Mouse (Mus musculus) ES-Bruce4 (cell line): ENCODE results near the gene Tdrd3. TPM values are rescaled to one million over a fixed set of nuclear protein-coding genes. Genes with fewer than 3 reads are reported as not detected.
A peak's percentile ranks its signal among the peaks of the same experiment; 100 is the strongest.

Experiments used
- H3K27ac ChIP-seq: 2 replicates; pipeline ENCODE4 v1.5.1; 2012; ENCODE audit warnings: low read length, inconsistent platforms; ENCODE audit not compliant: insufficient read depth
- H3K27me3 ChIP-seq: 2 replicates; pipeline ENCODE4 v1.6.1; 2012; ENCODE audit warnings: mild to moderate bottlenecking, low read length, inconsistent platforms; ENCODE audit not compliant: control insufficient read depth, poor library complexity, insufficient read depth, severe bottlenecking
- H3K36me3 ChIP-seq: 2 replicates; pipeline ENCODE4 v1.6.1; 2012; ENCODE audit warnings: inconsistent platforms, mild to moderate bottlenecking, low read length, moderate library complexity; ENCODE audit not compliant: control insufficient read depth, poor library complexity, insufficient read depth, severe bottlenecking
- H3K4me1 ChIP-seq: one replicate; pipeline ENCODE4 v1.8.1; 2011; ENCODE audit warnings: low read length; ENCODE audit not compliant: control insufficient read depth, insufficient read depth
- H3K4me3 ChIP-seq: 2 replicates; pipeline ENCODE4 v1.5.1; 2011; ENCODE audit warnings: low read depth, mild to moderate bottlenecking, low read length
- H3K9ac ChIP-seq: 2 replicates; pipeline ENCODE4 v1.6.1; 2012; ENCODE audit warnings: low read depth, mild to moderate bottlenecking, inconsistent platforms; ENCODE audit not compliant: poor library complexity, severe bottlenecking
- H3K9me3 ChIP-seq: replicated peaks from 2 replicates; pipeline ENCODE4 v1.6.1; 2012; ENCODE audit warnings: mild to moderate bottlenecking, low read length, inconsistent platforms; ENCODE audit not compliant: control insufficient read depth, poor library complexity, insufficient read depth, severe bottlenecking
- CTCF ChIP-seq: IDR thresholded peaks from one replicate; pipeline ENCODE4 v1.8.1; 2011; ENCODE audit warnings: low read depth, low read length
- EP300 ChIP-seq: IDR thresholded peaks from 2 replicates; pipeline ENCODE4 v1.6.1; 2011; ENCODE audit warnings: low read depth, low read length; ENCODE audit not compliant: insufficient read depth
- POLR2A ChIP-seq: IDR thresholded peaks from one replicate; pipeline ENCODE4 v1.8.1; 2011; ENCODE audit warnings: low read length; ENCODE audit not compliant: insufficient read depth
- polyA plus RNA-seq: library from polyadenylated mRNA; stranded (reverse); fragments of >200 nt; gene quantifications from 2 replicates; pipeline ENCODE4 v1.2.4, GENCODE M21; 2011; ENCODE audit warnings: low read depth; ENCODE audit not compliant: missing spikeins, insufficient read depth, insufficient read length

The Tdrd3 gene
- polyA plus RNA-seq, 1 experiment = 20.1 TPM

- Histone ChIP-seq H3K4me3 (no peak overlapping the region), H3K36me3 (no peaks in the 10 kb centered on the region), H3K9ac (no peak overlapping the region), H3K27me3 (no peaks in the 10 kb centered on the region), H3K27ac (no peak overlapping the region), H3K4me1 (no peaks in the 10 kb centered on the region), H3K9me3 (no peaks in the 10 kb centered on the region)
- TF ChIP-seq EP300 = no peak
- TF ChIP-seq POLR2A = no peak
- TF ChIP-seq CTCF = no peak
Observed at GRCm38 (mm10) chr14:87531847-87532246, 115.4 kb downstream of the Tdrd3 start.

GRCm38 (mm10) chr14:87537127-87537819, 120.8 kb downstream of the Tdrd3 start:
- no peak overlapping the region for H3K27ac ChIP-seq
- no peaks in the 10 kb centered on the region for H3K4me1 ChIP-seq
- no peaks in the 10 kb centered on the region for H3K36me3 ChIP-seq
- TF ChIP-seq CTCF = no peak
- no peak for TF ChIP-seq EP300
- no peak for TF ChIP-seq POLR2A
- H3K4me3 ChIP-seq = no peak overlapping the region
- H3K9ac ChIP-seq = no peak overlapping the region
- no peaks in the 10 kb centered on the region for H3K9me3 ChIP-seq
- H3K27me3 ChIP-seq = no peaks in the 10 kb centered on the region

DNA sequence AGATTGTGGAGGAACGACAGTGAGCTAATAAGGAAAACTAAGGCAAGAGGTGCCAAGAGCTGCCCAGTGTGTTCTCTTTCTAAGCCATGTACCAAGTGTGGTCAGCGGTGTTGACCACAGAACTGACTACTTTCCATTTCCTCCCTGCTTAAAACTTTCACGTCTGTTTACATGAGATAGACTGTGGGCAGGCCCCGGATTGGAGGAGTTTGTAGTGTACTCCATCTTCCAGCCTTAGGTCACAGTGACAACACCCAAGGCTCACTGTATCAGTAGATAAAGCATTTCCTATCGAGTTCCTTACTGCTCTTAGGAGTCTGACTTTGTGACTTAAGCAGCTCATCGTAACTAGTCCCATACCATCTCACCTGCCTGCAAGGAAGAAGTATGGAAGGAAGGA, 133.5 kb downstream of the Tdrd3 start:
- H3K9me3 ChIP-seq = peaks cover 23% of the 10 kb centered on the region
- no peaks in the 10 kb centered on the region for H3K27me3 ChIP-seq

GRCm38 (mm10) chr14:87552211-87552610, 135.8 kb downstream of the Tdrd3 start:
- Histone ChIP-seq H3K27me3 (no peaks in the 10 kb centered on the region), H3K4me1 (no peaks in the 10 kb centered on the region), H3K9me3 (peaks cover 8% of the 10 kb centered on the region), H3K9ac (no peak overlapping the region), H3K27ac (no peak overlapping the region), H3K36me3 (no peaks in the 10 kb centered on the region), H3K4me3 (no peak overlapping the region)
- TF ChIP-seq EP300 (no peak), POLR2A (no peak), CTCF (no peak)

More for the DNA sequence above, 133.5 kb downstream of the Tdrd3 start:
- Histone ChIP-seq H3K9ac (no peak overlapping the region), H3K4me3 (no peak overlapping the region), H3K4me1 (no peaks in the 10 kb centered on the region), H3K36me3 (no peaks in the 10 kb centered on the region), H3K27ac (no peak overlapping the region)
- TF ChIP-seq CTCF (no peak), EP300 (no peak), POLR2A (no peak)

- no peaks in the 10 kb centered on the region for H3K36me3 ChIP-seq
- H3K4me1 ChIP-seq = no peaks in the 10 kb centered on the region
- no peak overlapping the region for H3K4me3 ChIP-seq
- H3K27ac ChIP-seq = no peak overlapping the region
- H3K9ac ChIP-seq = no peak overlapping the region
- H3K27me3 ChIP-seq = no peaks in the 10 kb centered on the region
- no peaks in the 10 kb centered on the region for H3K9me3 ChIP-seq
- TF ChIP-seq EP300 (no peak), CTCF (no peak), POLR2A (no peak)
Observed at GRCm38 (mm10) chr14:87563841-87564240, 147.4 kb downstream of the Tdrd3 start.

- no peaks in the 10 kb centered on the region for H3K4me1 ChIP-seq
- no peaks in the 10 kb centered on the region for H3K9me3 ChIP-seq
- H3K4me3 ChIP-seq = no peak overlapping the region
- H3K27me3 ChIP-seq = no peaks in the 10 kb centered on the region
- H3K9ac ChIP-seq = no peak overlapping the region
- H3K27ac ChIP-seq = no peak overlapping the region
- H3K36me3 ChIP-seq = no peaks in the 10 kb centered on the region
- TF ChIP-seq CTCF (peak; percentile 56), POLR2A (no peak)
Observed at GRCm38 (mm10) chr14:87566211-87566610, 149.8 kb downstream of the Tdrd3 start.
